In genomic region chr13:95563066-95563610, GRCm38 (mm10) we compare ENCODE assay signal across 9 mouse cellular contexts. TPM values are rescaled to one million over a fixed set of nuclear protein-coding genes. Genes with fewer than 3 reads are reported as not detected.
A peak's percentile ranks its signal among the peaks of the same experiment; 100 is the strongest.
DNase-seq lines count a peak whose midpoint lies in the region; ATAC-seq lines count a peak whose summit lies in the region.
"Had no signal": no experiment of that assay in that cellular context is flagged by ENCODE, and none has a peak within 500 bp of the region (broad histone marks: within the 10 kb centered on the region; RNA-seq: fewer than 3 reads in every experiment).

No protein-coding gene starts in this region.

- H3K4me1 ChIP-seq in forebrain, embryonic 13.5 days: no peaks in the 10 kb centered on the region
- H3K4me1 ChIP-seq in forebrain, embryonic 10.5 days: no peaks in the 10 kb centered on the region

- no peak for DNase-seq in forebrain, embryonic 10.5 days (ENCODE audit: extremely low spot score, low spot score)
- peak; percentile 42 for DNase-seq in layer of hippocampus, adult 11-12 months (ENCODE audit: low spot score)
- DNase-seq in layer of hippocampus, postnatal 25 days (ENCODE audit: extremely low spot score in 1 of 2, low spot score in 1 of 2): no peak
- peak; percentile 28 for DNase-seq in adipocyte (ENCODE audit: low spot score)
- DNase-seq in layer of hippocampus, adult 9-10 months (ENCODE audit: low spot score): peak; percentile 15
- no peak for DNase-seq in spleen, postnatal 10 days (ENCODE audit: low spot score in 2 of 2)

- WGBS in forebrain, embryonic 13.5 days: 62% methylated on average over 10 of the region's 10 CpGs
- 75% methylated on average over 10 of the region's 10 CpGs for WGBS in forebrain, embryonic 10.5 days

- no peaks in the 10 kb centered on the region for H3K27me3 ChIP-seq in forebrain, embryonic 13.5 days
- no peaks in the 10 kb centered on the region for H3K27me3 ChIP-seq in forebrain, embryonic 10.5 days (ENCODE audit: poor library complexity, severe bottlenecking)

- ATAC-seq in forebrain, embryonic 13.5 days: peak; percentile 78
- no peak for ATAC-seq in monocyte, adult 5-6 weeks (replicated peaks; ENCODE audit: insufficient number of reproducible peaks, low FRiP score, low TSS enrichment, poor library complexity, severe bottlenecking)

- no peak overlapping the region for H3K4me3 ChIP-seq in forebrain, embryonic 13.5 days
- no peak overlapping the region for H3K4me3 ChIP-seq in forebrain, embryonic 10.5 days

- H3K27ac ChIP-seq in forebrain, embryonic 13.5 days: no peak overlapping the region
- H3K27ac ChIP-seq in forebrain, embryonic 10.5 days: no peak overlapping the region
- H3K27ac ChIP-seq: macrophage had no signal

- H3K9me3 ChIP-seq in forebrain, embryonic 13.5 days (replicated peaks): no peaks in the 10 kb centered on the region
- H3K9me3 ChIP-seq in forebrain, embryonic 10.5 days: no peaks in the 10 kb centered on the region

- no peak overlapping the region for H3K4me2 ChIP-seq in forebrain, embryonic 13.5 days

- H3K36me3 ChIP-seq in forebrain, embryonic 13.5 days (ENCODE audit: poor library complexity, severe bottlenecking): no peaks in the 10 kb centered on the region
- H3K36me3 ChIP-seq in forebrain, embryonic 10.5 days (replicated peaks): no peaks in the 10 kb centered on the region

- no peak overlapping the region for H3K9ac ChIP-seq in forebrain, embryonic 13.5 days

RNA-seq across cellular contexts. Expression of gene F2rl1, which starts 38.1 kb away (rescaled TPM):
- polyA plus RNA-seq in forebrain, embryonic 13.5 days (2015; fragmentation: Nextera tagmentation; extraction: Ambion mirVana): 0.08 TPM in 1 of 2 replicates, not detected in the other
- polyA plus RNA-seq in forebrain, embryonic 10.5 days (2016; fragmentation: Nextera tagmentation; extraction: Ambion mirVana): 0.16 TPM in 1 of 2 replicates, not detected in the other
- total RNA-seq in layer of hippocampus, postnatal 25 days (2021): under 1 TPM; 0.12 to 0.22 TPM
- 1.4 to 5.0 TPM (median 1.9 TPM) in 3 replicates for total RNA-seq in monocyte, adult 5-6 weeks (2017)
- polyA plus RNA-seq: macrophage had no signal

RNA-seq across cellular contexts. Expression of gene F2r, which starts 55.1 kb away (rescaled TPM):
- polyA plus RNA-seq in forebrain, embryonic 13.5 days (2015; fragmentation: Nextera tagmentation; extraction: Ambion mirVana): 92.3 and 95.1 TPM in 2 replicates
- 106 and 110 TPM in 2 replicates for polyA plus RNA-seq in forebrain, embryonic 10.5 days (2016; fragmentation: Nextera tagmentation; extraction: Ambion mirVana)
- 1 to 10 TPM; 5.4 to 5.8 TPM for total RNA-seq in layer of hippocampus, postnatal 25 days (2021)
- 16.2 to 46.7 TPM (median 20.2 TPM) in 3 replicates for total RNA-seq in monocyte, adult 5-6 weeks (2017)

Comparison
In these comparisons a context has a peak if more than half of its experiments do, and no peak if none do; other contexts are left out.
1. DNase-seq: peak in layer of hippocampus, adult 11-12 months (single experiment), adipocyte (single experiment) and layer of hippocampus, adult 9-10 months (single experiment); none in forebrain, embryonic 10.5 days (single experiment), layer of hippocampus, postnatal 25 days (0 of 2) and spleen, postnatal 10 days (0 of 2).